Mouse (Mus musculus) G1E (cell line): ENCODE results near the gene Smg6. TPM values are rescaled to one million over a fixed set of nuclear protein-coding genes. Genes with fewer than 3 reads are reported as not detected.

Source experiments
- ATAC-seq: 2 replicates; pipeline ENCODE4 v1.8.0; 2016; ENCODE audit warnings: mild to moderate bottlenecking; ENCODE audit not compliant: insufficient number of reproducible peaks, poor library complexity, low FRiP score, severe bottlenecking; ENCODE audit errors: extremely low read depth
- DNase-seq: peaks from one replicate; pipeline ENCODE4 v3.0.0; 2012; ENCODE audit warnings: low spot score
- H3K27me3 ChIP-seq: 2 replicates; pipeline ENCODE4 v1.6.1; 2012; ENCODE audit warnings: mild to moderate bottlenecking, low read length, inconsistent platforms; ENCODE audit not compliant: insufficient read depth
- H3K36me3 ChIP-seq: replicated peaks from 2 replicates; pipeline ENCODE3; 2012; ENCODE audit warnings: mild to moderate bottlenecking, inconsistent platforms
- H3K4me1 ChIP-seq: 2 replicates; pipeline ENCODE4 v1.6.1; 2012; ENCODE audit warnings: low read depth, low read length, inconsistent platforms, mixed read lengths; ENCODE audit not compliant: insufficient read depth
- H3K4me3 ChIP-seq: 2 replicates; pipeline ENCODE4 v1.5.1; 2012; ENCODE audit warnings: low read depth, mild to moderate bottlenecking, inconsistent platforms, low read length, moderate library complexity, mixed read lengths
- H3K9me3 ChIP-seq: replicated peaks from 2 replicates; pipeline ENCODE4 v1.6.1; 2012; ENCODE audit warnings: inconsistent platforms
- CTCF ChIP-seq: IDR thresholded peaks from 2 replicates; pipeline ENCODE4 v1.5.1; 2012; ENCODE audit warnings: low read depth, low read length, inconsistent platforms, mixed read lengths
- GATA1 ChIP-seq: IDR thresholded peaks from 2 replicates; pipeline ENCODE4 v1.6.1; 2012; ENCODE audit warnings: borderline replicate concordance, low read length, inconsistent platforms, mixed read lengths
- GATA2 ChIP-seq: IDR thresholded peaks from 2 replicates; pipeline ENCODE4 v1.6.1; 2012; ENCODE audit warnings: low read depth, low read length, inconsistent platforms, borderline replicate concordance
- POLR2AphosphoS5 ChIP-seq: IDR thresholded peaks from 2 replicates; pipeline ENCODE4 v1.6.1; 2012; ENCODE audit warnings: low read depth, low read length, inconsistent platforms; ENCODE audit not compliant: insufficient replicate concordance
- TAL1 ChIP-seq: conservative IDR thresholded peaks from 2 replicates; pipeline ENCODE4 v1.6.1; 2012; ENCODE audit warnings: low read depth, low read length, inconsistent platforms, mixed read lengths
- polyA plus RNA-seq: library from polyadenylated mRNA; stranded (reverse); fragments of >175 nt; gene quantifications from 2 replicates; pipeline ENCODE4 v1.2.3, GENCODE M21; 2012
- total RNA-seq, 2 experiments: library from RNA; stranded (forward) in 1 of 2; stranded (reverse) in 1 of 2; fragments of 200-1000 nt in 1 of 2; fragments of >200 nt in 1 of 2; fragmentation: Nextera tagmentation in 1 of 2; gene quantifications; 2 replicates each; pipeline ENCODE4 v1.2.3; 2014 to 2017

Smg6 gene
- total and polyA plus RNA-seq, 3 experiments, result 17.4 to 54.3 (median 42.1) TPM

GRCm38 (mm10) chr11:75102763-75103339 lies 177.2 kb downstream of the Smg6 start:
- no peak for DNase-seq
- Histone ChIP-seq H3K4me1 (no peaks in the 10 kb centered on the region; the same call in 1 of the 2 replicates), H3K36me3 (peaks cover 23% of the 10 kb centered on the region), H3K4me3 (no peak overlapping the region), H3K9me3 (no peaks in the 10 kb centered on the region), H3K27me3 (no peaks in the 10 kb centered on the region)
- TF ChIP-seq CTCF, result no peak
- TF ChIP-seq TAL1, result no peak
- no peak for TF ChIP-seq GATA1
- TF ChIP-seq POLR2AphosphoS5, result no peak
- no peak for TF ChIP-seq GATA2
- ATAC-seq, result no peak

GRCm38 (mm10) chr11:75106614-75107013 lies 181.0 kb downstream of the Smg6 start:
- peaks cover 34% of the 10 kb centered on the region for H3K36me3 ChIP-seq
- no peaks in the 10 kb centered on the region for H3K9me3 ChIP-seq
- no peaks in the 10 kb centered on the region; the same call in 1 of the 2 replicates for H3K4me1 ChIP-seq
- TF ChIP-seq TAL1 (no peak), GATA2 (no peak), POLR2AphosphoS5 (no peak), CTCF (no peak), GATA1 (no peak)
- ATAC-seq, result no peak
- no peak overlapping the region for H3K4me3 ChIP-seq
- DNase-seq, result no peak
- H3K27me3 ChIP-seq, result no peaks in the 10 kb centered on the region

- DNase-seq (no peak), ATAC-seq (no peak)
- H3K4me1 ChIP-seq, result no peaks in the 10 kb centered on the region; the same call in 1 of the 2 replicates
- TF ChIP-seq POLR2AphosphoS5, result no peak
- H3K27me3 ChIP-seq, result no peaks in the 10 kb centered on the region
- H3K36me3 ChIP-seq, result peaks cover 24% of the 10 kb centered on the region
- H3K4me3 ChIP-seq, result no peak overlapping the region
- no peaks in the 10 kb centered on the region for H3K9me3 ChIP-seq
These were observed 183.3 kb downstream of the Smg6 start for GRCm38 (mm10) chr11:75108909-75109308.

GRCm38 (mm10) chr11:75116379-75116778 lies 190.8 kb downstream of the Smg6 start:
- no peak overlapping the region for H3K4me3 ChIP-seq
- ATAC-seq, result no peak
- TF ChIP-seq GATA2, result no peak
- no peak for TF ChIP-seq GATA1
- no peak for TF ChIP-seq CTCF
- TF ChIP-seq POLR2AphosphoS5, result no peak
- TF ChIP-seq TAL1, result no peak

GRCm38 (mm10) chr11:75118141-75118540 lies 192.5 kb downstream of the Smg6 start:
- DNase-seq (no peak), ATAC-seq (no peak)
- peaks cover 36% of the 10 kb centered on the region for H3K36me3 ChIP-seq
- no peak overlapping the region for H3K4me3 ChIP-seq
- TF ChIP-seq GATA2 (no peak), CTCF (no peak), TAL1 (no peak), POLR2AphosphoS5 (no peak), GATA1 (no peak)
- no peaks in the 10 kb centered on the region for H3K27me3 ChIP-seq
- H3K9me3 ChIP-seq, result no peaks in the 10 kb centered on the region
- H3K4me1 ChIP-seq, result no peaks in the 10 kb centered on the region

More at GRCm38 (mm10) chr11:75116379-75116778, 190.8 kb downstream of the Smg6 start:
- Histone ChIP-seq H3K9me3 (no peaks in the 10 kb centered on the region), H3K4me1 (no peaks in the 10 kb centered on the region), H3K27me3 (no peaks in the 10 kb centered on the region), H3K36me3 (peaks cover 38% of the 10 kb centered on the region)
- no peak for DNase-seq

GRCm38 (mm10) chr11:75119298-75119697 lies 193.7 kb downstream of the Smg6 start:
- DNase-seq (no peak), ATAC-seq (no peak)
- H3K27me3 ChIP-seq, result no peaks in the 10 kb centered on the region
- H3K9me3 ChIP-seq, result no peaks in the 10 kb centered on the region
- H3K4me3 ChIP-seq, result no peak overlapping the region
- H3K36me3 ChIP-seq, result peaks cover 35% of the 10 kb centered on the region
- H3K4me1 ChIP-seq, result peaks cover 3% of the 10 kb centered on the region; the same call in 1 of the 2 replicates
- no peak for TF ChIP-seq CTCF
- TF ChIP-seq GATA2, result no peak
- no peak for TF ChIP-seq POLR2AphosphoS5
- no peak for TF ChIP-seq GATA1
- TF ChIP-seq TAL1, result no peak

- H3K4me3 ChIP-seq, result no peak overlapping the region
- DNase-seq, result no peak
- ATAC-seq, result no peak
- H3K36me3 ChIP-seq, result peaks cover 32% of the 10 kb centered on the region
- H3K9me3 ChIP-seq, result no peaks in the 10 kb centered on the region
- TF ChIP-seq POLR2AphosphoS5 (no peak), TAL1 (no peak), GATA1 (no peak), CTCF (no peak)
- no peaks in the 10 kb centered on the region for H3K27me3 ChIP-seq
- H3K4me1 ChIP-seq, result peaks cover 3% of the 10 kb centered on the region; the same call in 1 of the 2 replicates
These were observed 194.2 kb downstream of the Smg6 start for GRCm38 (mm10) chr11:75119841-75120240.
